Mouse (Mus musculus) lung, postnatal 0 days (tissue): ENCODE results near the gene Slc9a9.

Experiments used
- CTCF ChIP-seq: IDR thresholded peaks from 2 replicates; pipeline ENCODE4 v1.5.1; 2016; ENCODE audit warnings: antibody characterized with exemption, mild to moderate bottlenecking
- EP300 ChIP-seq: IDR thresholded peaks from 2 replicates; pipeline ENCODE4 v1.6.1; 2016; ENCODE audit warnings: antibody characterized with exemption, mild to moderate bottlenecking, control low read depth

DNA sequence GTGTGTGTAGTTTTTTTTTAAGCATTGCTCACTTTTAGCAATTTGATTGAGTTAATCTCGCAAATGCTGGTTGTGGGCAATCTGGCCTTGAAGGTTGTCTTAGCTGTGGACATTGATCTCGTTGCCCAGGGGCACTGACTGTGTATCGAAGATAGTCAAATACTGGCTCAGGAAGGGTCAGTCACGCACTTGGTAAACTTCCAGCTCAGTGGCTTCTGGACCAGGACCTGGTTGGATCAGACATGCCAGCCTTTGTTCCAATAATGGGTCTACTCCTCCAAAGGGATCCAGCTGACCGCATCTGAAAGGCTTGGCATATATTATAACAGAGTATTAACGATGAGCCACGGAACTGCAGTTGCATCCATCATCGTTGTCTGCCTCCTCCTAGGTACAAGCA, 489.2 kb downstream of the Slc9a9 start:
- TF ChIP-seq CTCF: no peak
- no peak for TF ChIP-seq EP300
